Mouse (Mus musculus): Measurements from ENCODE around the gene Ptprg.

Gene Ptprg

DNA sequence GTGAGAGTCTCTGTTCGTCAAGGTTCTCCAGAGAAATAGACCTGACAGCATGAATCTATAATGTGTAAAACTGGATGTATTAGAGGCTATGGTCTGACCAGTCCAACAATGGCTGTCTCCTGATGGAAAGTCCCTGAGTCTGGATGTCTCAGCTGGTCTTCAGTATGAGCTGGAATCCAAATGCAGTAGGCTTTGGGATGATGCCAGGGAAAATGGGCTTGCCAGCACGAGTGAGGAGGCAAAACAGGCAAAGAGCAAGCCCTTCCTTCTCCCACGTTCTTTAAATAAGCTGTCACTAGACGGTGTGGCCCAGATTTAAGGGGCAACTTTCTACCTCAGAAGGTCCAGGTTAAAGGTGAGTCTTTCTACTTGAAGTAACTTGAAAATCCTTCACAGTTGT lies 609.9 kb downstream of the Ptprg start:
- no peak for DNase-seq

DNA sequence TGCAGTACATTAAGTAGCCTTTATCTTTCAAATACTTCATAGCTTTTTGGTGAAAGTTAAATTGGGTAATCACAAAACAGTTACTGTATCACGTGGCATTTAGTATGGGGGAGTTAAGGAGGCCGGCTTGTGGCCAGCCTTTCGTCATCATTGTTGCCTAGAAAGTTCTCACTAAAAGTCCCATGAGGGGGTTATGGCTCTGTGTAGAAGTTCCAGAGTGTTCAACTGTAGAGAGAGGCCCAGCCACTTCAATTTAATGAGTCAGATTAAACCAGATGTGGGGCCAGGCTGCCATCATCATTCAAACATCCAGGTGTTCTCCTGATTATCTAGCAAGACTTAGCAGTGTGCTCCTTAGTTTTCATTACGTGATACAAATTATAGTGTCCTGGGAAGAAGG lies 613.9 kb downstream of the Ptprg start:
- DNase-seq, result no peak

GRCm38 (mm10) chr14:12167651-12168050 lies 614.3 kb downstream of the Ptprg start:
- no peak for DNase-seq

- no peak for DNase-seq
These were observed 624.1 kb downstream of the Ptprg start for GRCm38 (mm10) chr14:12177436-12177835.

- DNase-seq, result no peak
These were observed 625.3 kb downstream of the Ptprg start for GRCm38 (mm10) chr14:12178645-12179044.

- DNase-seq, result no peak
These were observed 626.8 kb downstream of the Ptprg start for GRCm38 (mm10) chr14:12180116-12180515.

DNA sequence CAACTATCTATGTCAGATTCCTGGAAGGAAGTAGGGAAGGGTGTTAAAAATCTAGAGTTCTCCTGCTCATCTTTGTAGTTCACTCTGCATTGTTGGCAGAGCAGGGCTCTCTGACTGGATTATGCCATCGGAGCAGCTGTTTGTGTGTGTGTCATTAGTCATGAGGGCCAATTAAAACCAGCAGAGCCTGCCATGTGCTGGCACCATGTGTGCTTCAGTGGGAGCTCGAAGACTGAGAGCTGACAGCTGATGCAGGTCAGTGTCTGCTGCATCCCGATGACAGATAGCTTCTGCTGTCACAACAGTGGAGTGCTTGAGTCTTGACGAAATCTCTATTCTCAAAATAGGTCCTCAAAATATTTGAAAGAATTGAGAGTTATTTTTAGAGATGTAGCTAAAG lies 631.7 kb downstream of the Ptprg start:
- no peak for DNase-seq

GRCm38 (mm10) chr14:12188352-12188751 lies 635.0 kb downstream of the Ptprg start:
- peak in 1 of 2 experiments; percentile 43 for DNase-seq

GRCm38 (mm10) chr14:12189266-12189665 lies 635.9 kb downstream of the Ptprg start:
- no peak for DNase-seq

DNA sequence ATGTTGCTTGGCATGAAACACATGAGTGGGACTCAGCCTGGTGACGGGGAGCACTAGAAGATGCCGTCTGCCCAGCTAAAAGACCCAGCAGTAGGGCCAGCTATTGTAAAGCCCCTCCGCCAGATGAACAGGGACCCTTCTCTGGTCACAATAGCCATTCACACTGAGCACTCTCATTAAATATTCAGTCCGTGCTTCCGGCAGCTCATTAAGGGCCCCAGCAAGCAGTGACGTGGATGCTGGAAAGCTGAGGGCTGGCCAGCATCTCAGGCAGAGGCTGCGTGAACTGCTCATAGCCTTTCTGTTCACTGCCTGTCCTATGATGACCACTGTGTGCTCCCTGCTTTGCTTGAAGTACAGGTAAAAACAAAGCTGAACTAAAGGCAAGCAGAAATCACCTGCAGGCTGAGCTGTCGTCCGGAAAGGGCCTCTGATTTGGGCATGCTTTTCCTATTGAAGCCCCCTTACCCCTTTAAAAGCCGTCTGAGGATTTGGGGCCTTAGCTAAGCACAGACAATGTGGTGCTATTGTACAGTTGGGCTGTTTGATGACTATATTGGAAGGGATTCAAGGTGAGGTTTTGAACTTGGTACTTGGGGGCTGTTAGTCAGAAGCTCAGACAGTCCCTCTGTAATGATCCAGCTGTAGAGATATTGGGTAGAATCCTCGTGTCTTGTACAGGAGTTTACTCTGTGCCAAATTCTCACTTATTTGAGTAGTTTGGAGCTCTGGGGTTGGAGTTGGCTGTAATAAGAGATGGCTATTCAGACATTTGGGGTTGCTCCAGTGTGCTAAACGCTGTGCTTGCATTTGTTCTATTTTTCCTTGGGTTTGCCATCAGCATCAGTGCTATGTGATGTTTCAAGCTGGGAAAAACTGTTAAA lies 636.6 kb downstream of the Ptprg start:
- peak; percentile 42 to 57 for DNase-seq

DNA sequence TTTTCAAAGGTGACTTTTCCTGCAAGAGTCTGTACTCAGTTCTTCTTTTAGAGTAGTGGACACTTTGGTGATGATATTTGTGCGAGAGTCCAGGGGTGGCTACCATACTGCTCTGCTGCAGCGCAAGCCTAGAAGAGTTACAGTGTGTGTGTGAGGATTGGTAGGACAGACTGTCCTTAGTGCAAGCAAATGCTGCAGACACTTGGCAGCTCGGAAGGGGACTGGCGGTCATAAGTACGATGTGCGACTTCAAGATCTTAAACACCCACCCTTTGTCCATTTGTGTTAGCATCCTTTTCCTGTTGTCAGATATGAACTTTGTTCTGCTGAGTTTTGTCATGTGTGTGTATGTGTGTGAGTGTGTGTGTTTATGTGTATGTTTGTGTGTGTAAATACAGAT lies 637.7 kb downstream of the Ptprg start:
- no peak for DNase-seq

GRCm38 (mm10) chr14:12198735-12199134 lies 645.4 kb downstream of the Ptprg start:
- DNase-seq, result peak in 1 of 2 experiments; percentile 52

GRCm38 (mm10) chr14:12199956-12200950 lies 646.9 kb downstream of the Ptprg start:
- DNase-seq, result peak; percentile 26 to 49

DNA sequence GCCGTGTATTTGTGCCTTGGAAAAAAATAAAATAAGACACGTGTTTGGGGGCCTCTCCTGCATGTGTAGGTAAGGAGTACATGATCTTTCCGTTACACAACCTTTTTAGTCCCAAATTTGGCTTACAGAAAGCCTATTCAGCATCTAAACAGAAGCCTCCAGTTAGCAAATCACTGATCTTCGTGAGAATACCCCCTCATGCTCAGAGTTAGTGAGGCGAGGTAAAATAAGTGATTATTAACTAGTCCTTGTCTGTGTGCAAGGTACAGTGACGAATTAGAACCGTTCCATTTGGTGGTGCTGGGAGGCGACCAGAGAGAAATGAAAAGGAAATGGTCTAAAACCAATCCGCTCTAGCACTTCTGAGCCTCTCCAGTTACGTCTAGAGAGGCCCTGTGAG lies 648.9 kb downstream of the Ptprg start:
- no peak for DNase-seq

DNA sequence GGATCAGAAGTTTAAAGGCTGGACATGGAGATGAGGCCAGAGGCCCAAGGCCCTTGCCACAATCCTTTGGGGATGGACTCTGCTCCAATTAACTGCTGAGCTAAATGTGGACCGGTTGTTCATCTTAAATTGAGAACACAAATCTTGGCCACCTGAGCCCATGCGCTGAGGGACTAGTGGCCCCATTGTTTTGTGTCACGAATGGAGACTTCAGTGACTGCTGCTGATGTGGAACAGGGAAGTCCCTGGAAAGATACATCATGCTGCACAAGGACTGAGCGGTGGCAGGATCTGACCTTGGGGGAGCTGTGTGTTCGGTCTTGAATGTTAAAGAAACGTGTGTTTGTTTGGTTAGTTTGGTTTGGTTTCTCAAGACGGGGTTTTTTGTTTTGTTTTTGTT lies 649.7 kb downstream of the Ptprg start:
- DNase-seq, result no peak

- no peak for DNase-seq
These were observed 652.8 kb downstream of the Ptprg start for GRCm38 (mm10) chr14:12206138-12206537.

- DNase-seq, result peak; percentile 46 to 55
These were observed 655.2 kb downstream of the Ptprg start for GRCm38 (mm10) chr14:12208554-12208953.

DNA sequence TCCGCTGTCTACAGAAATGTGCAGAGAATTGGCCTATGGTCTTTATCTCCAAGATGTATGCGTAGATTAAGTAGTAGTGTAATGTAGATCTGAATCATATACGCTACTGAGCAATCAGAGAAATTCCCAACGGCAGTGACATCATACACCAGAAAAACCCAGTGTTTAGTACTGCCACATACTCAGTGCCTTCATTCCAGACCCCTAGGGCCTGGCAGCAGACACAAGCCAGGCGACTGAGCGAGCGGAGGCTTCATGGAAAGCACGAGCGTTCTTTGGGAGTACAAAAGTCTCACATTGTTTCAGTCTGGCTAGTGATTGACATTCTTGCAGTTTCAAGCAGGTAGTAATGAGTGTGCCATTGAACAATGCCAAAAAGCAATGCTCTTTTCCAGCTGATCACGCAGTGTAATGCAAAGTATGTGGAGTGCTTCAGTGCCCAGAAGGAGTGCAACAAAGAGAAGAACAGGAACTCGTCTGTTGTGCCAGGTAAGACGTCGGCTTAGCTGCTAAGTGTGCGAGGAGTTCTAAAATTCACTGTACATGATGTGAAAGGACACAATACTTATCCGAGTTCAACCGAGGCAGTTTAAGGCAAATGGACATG lies 665.3 kb downstream of the Ptprg start:
- no peak for DNase-seq

GRCm38 (mm10) chr14:12219877-12220276 lies 666.5 kb downstream of the Ptprg start:
- DNase-seq, result no peak

- DNase-seq, result no peak
These were observed 667.2 kb downstream of the Ptprg start for GRCm38 (mm10) chr14:12220540-12220939.

DNA sequence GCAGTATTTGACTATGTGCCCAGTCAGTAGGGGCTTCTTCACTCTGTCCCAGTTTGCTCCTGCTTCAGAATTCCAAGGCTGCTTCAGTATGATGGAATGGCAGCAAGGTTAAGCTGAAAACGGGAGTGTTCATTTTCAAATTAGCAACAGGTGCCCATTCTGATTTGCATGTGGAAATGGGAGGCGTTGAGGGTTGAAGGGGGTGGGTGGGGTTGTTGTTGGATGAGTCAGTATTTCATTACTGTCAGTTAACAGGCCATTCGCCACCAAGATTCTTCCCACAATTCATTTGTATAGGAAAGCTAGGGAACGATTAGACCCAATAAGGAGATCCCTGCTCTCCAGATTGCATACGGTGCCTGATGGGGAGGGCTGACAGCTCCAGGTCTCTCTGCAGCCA lies 668.2 kb downstream of the Ptprg start:
- DNase-seq, result no peak

- no peak for DNase-seq
These were observed 690.4 kb downstream of the Ptprg start for GRCm38 (mm10) chr14:12243726-12244125.

- no peak for DNase-seq
These were observed 722.7 kb downstream of the Ptprg start for GRCm38 (mm10) chr14:12276031-12276430.

Data from kidney, postnatal 4 days (tissue).